Comparison of ENCODE assay signal across 17 mouse cellular contexts in genomic region chr7:142399250-142399649, GRCm38 (mm10). TPM values are rescaled to one million over a fixed set of nuclear protein-coding genes. Genes with fewer than 3 reads are reported as not detected.
A peak's percentile ranks its signal among the peaks of the same experiment; 100 is the strongest.
DNase-seq lines count a peak whose midpoint lies in the region; ATAC-seq and TF ChIP-seq lines count a peak whose summit lies in the region.
"Had no signal": no experiment of that assay in that cellular context is flagged by ENCODE, and none has a peak within 500 bp of the region (broad histone marks: within the 10 kb centered on the region; RNA-seq: fewer than 3 reads in every experiment).

No protein-coding gene starts in this region.

- TF ChIP-seq CTCF in cortical plate, adult 2 months (IDR thresholded peaks at IDR 0.05; ENCODE audit: extremely low read depth, insufficient read depth, low read length), result no peak

- no peak for DNase-seq in kidney, postnatal 4 days
- DNase-seq in A20 (ENCODE audit: low read depth, low spot score), result peak; percentile 34
- DNase-seq in right cerebral cortex, adult 18-20 months, result no peak
- no peak for DNase-seq in urinary bladder, adult 2 months (ENCODE audit: low spot score)
- DNase-seq: cerebellum, postnatal 36 days; gastrocnemius, postnatal 25 days; kidney, adult 9 months; thymus, adult 18-20 months had no signal

- H3K27ac ChIP-seq in kidney, embryonic 14.5 days (ENCODE audit: low read depth, low read length), result 0 out of 2 replicates have a peak overlapping the region, but pooled peaks have one; percentile 9
- H3K27ac ChIP-seq in cortical plate, adult 2 months (ENCODE audit: insufficient read depth, low read length), result peak overlapping the region; percentile 66; the same call in 1 of the 2 replicates
- no peak overlapping the region for H3K27ac ChIP-seq in heart, embryonic 12.5 days (ENCODE audit: poor library complexity, severe bottlenecking)
- H3K27ac ChIP-seq: heart, embryonic 15.5 days; hindbrain, embryonic 15.5 days had no signal

- no peaks in the 10 kb centered on the region for H3K27me3 ChIP-seq in kidney, embryonic 14.5 days (ENCODE audit: control insufficient read depth, insufficient read depth, low read length)
- H3K27me3 ChIP-seq in megakaryocyte, embryonic 14.5 days (replicated peaks), result no peaks in the 10 kb centered on the region
- H3K27me3 ChIP-seq in heart, embryonic 12.5 days (replicated peaks), result no peaks in the 10 kb centered on the region
- H3K27me3 ChIP-seq: heart, embryonic 15.5 days; hindbrain, embryonic 15.5 days had no signal

- H3K4me2 ChIP-seq in kidney, embryonic 14.5 days (replicated peaks; ENCODE audit: low read depth, low read length), result no peak overlapping the region
- no peak overlapping the region for H3K4me2 ChIP-seq in heart, embryonic 12.5 days
- H3K4me2 ChIP-seq: heart, embryonic 15.5 days; hindbrain, embryonic 15.5 days; midbrain, embryonic 11.5 days had no signal

- no peak for TF ChIP-seq POLR2A in cortical plate, adult 2 months (IDR thresholded peaks at IDR 0.05; ENCODE audit: extremely low read depth, insufficient read depth, low read length)

- peaks cover 5% of the 10 kb centered on the region; the same call in 1 of the 2 replicates for H3K4me1 ChIP-seq in kidney, embryonic 14.5 days (ENCODE audit: control insufficient read depth, insufficient read depth, low read length)
- peaks cover 9% of the 10 kb centered on the region for H3K4me1 ChIP-seq in cortical plate, adult 2 months (ENCODE audit: control insufficient read depth, insufficient read depth, low read length)
- peaks cover 96% of the 10 kb centered on the region for H3K4me1 ChIP-seq in megakaryocyte, embryonic 14.5 days
- H3K4me1 ChIP-seq in heart, embryonic 12.5 days (replicated peaks), result 0 out of 2 replicates have a peak, but pooled peaks cover 2% of the 10 kb centered on the region
- H3K4me1 ChIP-seq: hindbrain, embryonic 15.5 days had no signal

- 15% methylated on average over 1 of the region's 1 CpGs for WGBS in kidney, embryonic 14.5 days
- WGBS in heart, embryonic 12.5 days, result 52% methylated on average over 1 of the region's 1 CpGs

- H3K4me3 ChIP-seq in kidney, embryonic 14.5 days (ENCODE audit: low read length), result no peak overlapping the region
- H3K4me3 ChIP-seq in cortical plate, adult 2 months (ENCODE audit: insufficient read depth, low read length), result no peak overlapping the region
- H3K4me3 ChIP-seq in megakaryocyte, embryonic 14.5 days (replicated peaks), result peak overlapping the region; percentile 77
- H3K4me3 ChIP-seq in heart, embryonic 12.5 days, result no peak overlapping the region
- H3K4me3 ChIP-seq: heart, embryonic 15.5 days; hindbrain, embryonic 15.5 days had no signal

- ATAC-seq in kidney, embryonic 14.5 days (ENCODE audit: low FRiP score, low TSS enrichment), result 0 out of 2 replicates have a peak, but pooled peaks have one; percentile 41
- ATAC-seq in heart, embryonic 12.5 days (ENCODE audit: insufficient number of reproducible peaks, low FRiP score), result no peak
- ATAC-seq: forebrain, embryonic 14.5 days had no signal

- H3K9ac ChIP-seq in kidney, embryonic 14.5 days (ENCODE audit: low read depth, low read length), result no peak overlapping the region
- no peak overlapping the region for H3K9ac ChIP-seq in heart, embryonic 12.5 days
- H3K9ac ChIP-seq: heart, embryonic 15.5 days; hindbrain, embryonic 15.5 days had no signal

- no peaks in the 10 kb centered on the region for H3K36me3 ChIP-seq in kidney, embryonic 14.5 days (ENCODE audit: control insufficient read depth, insufficient read depth, low read length)
- no peaks in the 10 kb centered on the region for H3K36me3 ChIP-seq in megakaryocyte, embryonic 14.5 days (replicated peaks; ENCODE audit: low read length)
- H3K36me3 ChIP-seq in heart, embryonic 12.5 days, result no peaks in the 10 kb centered on the region
- H3K36me3 ChIP-seq: heart, embryonic 15.5 days; hindbrain, embryonic 15.5 days had no signal

- H3K9me3 ChIP-seq in kidney, embryonic 14.5 days (ENCODE audit: control insufficient read depth, low read length), result no peaks in the 10 kb centered on the region
- no peaks in the 10 kb centered on the region for H3K9me3 ChIP-seq in megakaryocyte, embryonic 14.5 days
- no peaks in the 10 kb centered on the region for H3K9me3 ChIP-seq in heart, embryonic 12.5 days (replicated peaks)
- H3K9me3 ChIP-seq: heart, embryonic 15.5 days; hindbrain, embryonic 15.5 days had no signal

RNA-seq across cellular contexts. Expression of gene Ctsd, which starts 11.4 kb away (rescaled TPM):
- 223 and 260 TPM in 2 replicates for polyA plus RNA-seq in kidney, embryonic 14.5 days (2014; fragmentation: Nextera tagmentation; extraction: Ambion mirVana)
- 421 and 455 TPM in 2 replicates for polyA plus RNA-seq in cortical plate, adult 2 months (2012; rRNA removed)
- 432 and 816 TPM in 2 replicates for polyA plus RNA-seq in megakaryocyte, embryonic 14.5 days (2012; ENCODE audit: insufficient read depth, low replicate concordance)
- 431 and 436 TPM in 2 replicates for polyA plus RNA-seq in heart, embryonic 12.5 days (2016; fragmentation: Nextera tagmentation; extraction: Ambion mirVana)
- 836 and 938 TPM in 2 replicates for polyA plus RNA-seq in urinary bladder, adult 2 months (2012; rRNA removed)

RNA-seq across cellular contexts. Expression of gene Gm49369, which starts 16.8 kb away (rescaled TPM):
- not detected in 2 replicates for polyA plus RNA-seq in kidney, embryonic 14.5 days (2014; fragmentation: Nextera tagmentation; extraction: Ambion mirVana)
- polyA plus RNA-seq in cortical plate, adult 2 months (2012; rRNA removed), result 0.45 and 1.4 TPM in 2 replicates
- 14.0 and 303 TPM in 2 replicates for polyA plus RNA-seq in megakaryocyte, embryonic 14.5 days (2012; ENCODE audit: insufficient read depth, low replicate concordance)
- polyA plus RNA-seq in heart, embryonic 12.5 days (2016; fragmentation: Nextera tagmentation; extraction: Ambion mirVana), result 3.0 TPM in 1 of 2 replicates, not detected in the other
- 2.0 and 2.2 TPM in 2 replicates for polyA plus RNA-seq in urinary bladder, adult 2 months (2012; rRNA removed)
- polyA plus RNA-seq: C2C12; forebrain, embryonic 14.5 days had no signal

RNA-seq across cellular contexts. Expression of gene Ifitm10, which starts 25.7 kb away (rescaled TPM):
- polyA plus RNA-seq in kidney, embryonic 14.5 days (2014; fragmentation: Nextera tagmentation; extraction: Ambion mirVana), result 1.4 and 1.7 TPM in 2 replicates
- polyA plus RNA-seq in cortical plate, adult 2 months (2012; rRNA removed), result 43.0 and 45.7 TPM in 2 replicates
- 3.4 and 19.5 TPM in 2 replicates for polyA plus RNA-seq in megakaryocyte, embryonic 14.5 days (2012; ENCODE audit: insufficient read depth, low replicate concordance)
- 5.4 and 7.4 TPM in 2 replicates for polyA plus RNA-seq in heart, embryonic 12.5 days (2016; fragmentation: Nextera tagmentation; extraction: Ambion mirVana)
- polyA plus RNA-seq in urinary bladder, adult 2 months (2012; rRNA removed), result 35.2 and 36.2 TPM in 2 replicates

RNA-seq across cellular contexts. Expression of gene Syt8, which starts 35.4 kb away (rescaled TPM):
- polyA plus RNA-seq in kidney, embryonic 14.5 days (2014; fragmentation: Nextera tagmentation; extraction: Ambion mirVana), result not detected in 2 replicates
- not detected in 2 replicates for polyA plus RNA-seq in cortical plate, adult 2 months (2012; rRNA removed)
- polyA plus RNA-seq in megakaryocyte, embryonic 14.5 days (2012; ENCODE audit: insufficient read depth, low replicate concordance), result 3.4 TPM in 1 of 2 replicates, not detected in the other
- polyA plus RNA-seq in heart, embryonic 12.5 days (2016; fragmentation: Nextera tagmentation; extraction: Ambion mirVana), result 0.28 and 0.57 TPM in 2 replicates
- 316 and 420 TPM in 2 replicates for polyA plus RNA-seq in urinary bladder, adult 2 months (2012; rRNA removed)
- polyA plus RNA-seq: forebrain, embryonic 14.5 days; hindbrain, embryonic 15.5 days; midbrain, embryonic 11.5 days had no signal

RNA-seq across cellular contexts. Expression of gene Tnni2, which starts 42.4 kb away (rescaled TPM):
- 3.1 and 3.7 TPM in 2 replicates for polyA plus RNA-seq in kidney, embryonic 14.5 days (2014; fragmentation: Nextera tagmentation; extraction: Ambion mirVana)
- polyA plus RNA-seq in cortical plate, adult 2 months (2012; rRNA removed), result 0.86 and 1.4 TPM in 2 replicates
- polyA plus RNA-seq in megakaryocyte, embryonic 14.5 days (2012; ENCODE audit: insufficient read depth, low replicate concordance), result 3.4 TPM in 1 of 2 replicates, not detected in the other
- polyA plus RNA-seq in heart, embryonic 12.5 days (2016; fragmentation: Nextera tagmentation; extraction: Ambion mirVana), result 50.6 and 53.5 TPM in 2 replicates
- polyA plus RNA-seq in urinary bladder, adult 2 months (2012; rRNA removed), result 39.4 and 48.2 TPM in 2 replicates
